Mouse (Mus musculus): ENCODE measurements around the gene Gnl1. TPM values are rescaled to one million over a fixed set of nuclear protein-coding genes. Genes with fewer than 3 reads are reported as not detected.
"Not testable (repeated sequence)": the region's sequence is repeated elsewhere in the genome, so short reads cannot be mapped to it uniquely, and the experiment has no call there.

The Gnl1 gene
- total RNA-seq, 2 experiments from 2014 or later: 5.0 to 11.3 TPM

DNA sequence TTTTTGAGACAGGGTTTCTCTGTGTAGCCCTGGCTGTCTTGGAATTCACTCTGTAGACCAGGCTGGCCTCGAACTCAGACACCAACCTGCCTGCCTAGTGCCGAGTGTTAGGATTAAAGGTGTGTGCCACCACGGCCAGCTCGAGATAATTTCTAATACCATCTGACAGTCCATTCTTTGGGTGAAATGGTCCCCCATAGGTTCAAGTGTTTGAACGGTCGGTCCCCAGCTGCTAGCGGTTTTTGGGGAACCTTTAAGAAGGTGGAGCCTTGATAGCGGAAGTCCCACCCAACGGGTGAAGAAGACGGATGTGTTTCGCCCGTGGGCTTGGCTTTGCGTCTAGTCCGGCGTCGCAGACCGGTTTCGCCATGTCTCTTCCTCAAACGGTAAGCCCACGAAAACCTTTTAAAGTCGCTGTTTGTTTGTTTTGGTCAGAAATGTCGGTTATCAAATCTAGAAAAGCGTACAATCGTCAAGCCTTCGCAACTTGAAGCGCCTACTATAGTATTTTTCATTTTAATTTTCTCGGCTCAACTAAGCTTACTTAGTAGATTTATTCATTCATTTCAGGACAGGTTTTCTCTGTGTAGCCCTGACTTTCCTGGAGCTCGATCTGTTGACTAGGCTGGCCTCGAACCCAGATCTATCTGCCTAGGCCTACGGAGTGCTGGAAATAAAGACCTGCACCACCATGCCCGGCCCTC is 14.7 kb downstream of the Gnl1 start:
- ATAC-seq (ENCODE audit: poor library complexity, severe bottlenecking): peak; percentile 71

DNA sequence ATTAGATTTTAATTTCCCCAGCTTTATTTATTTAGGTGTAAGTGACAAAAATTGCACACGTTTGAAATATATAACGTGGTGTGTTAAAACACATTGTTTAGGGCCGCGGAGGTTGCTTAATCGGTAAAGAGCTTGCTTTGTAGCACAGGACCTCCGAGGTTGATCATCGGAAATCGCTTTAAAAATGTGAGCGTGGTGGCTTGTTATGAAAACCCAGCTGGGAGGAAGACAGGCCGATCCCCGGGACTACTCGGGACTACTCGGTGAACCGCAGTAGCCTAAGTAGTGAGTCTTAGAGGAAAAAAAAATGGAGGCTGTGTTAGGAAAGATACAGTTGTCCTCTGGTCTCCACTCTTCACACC is 15.2 kb downstream of the Gnl1 start:
- no peak for ATAC-seq (ENCODE audit: poor library complexity, severe bottlenecking)

DNA sequence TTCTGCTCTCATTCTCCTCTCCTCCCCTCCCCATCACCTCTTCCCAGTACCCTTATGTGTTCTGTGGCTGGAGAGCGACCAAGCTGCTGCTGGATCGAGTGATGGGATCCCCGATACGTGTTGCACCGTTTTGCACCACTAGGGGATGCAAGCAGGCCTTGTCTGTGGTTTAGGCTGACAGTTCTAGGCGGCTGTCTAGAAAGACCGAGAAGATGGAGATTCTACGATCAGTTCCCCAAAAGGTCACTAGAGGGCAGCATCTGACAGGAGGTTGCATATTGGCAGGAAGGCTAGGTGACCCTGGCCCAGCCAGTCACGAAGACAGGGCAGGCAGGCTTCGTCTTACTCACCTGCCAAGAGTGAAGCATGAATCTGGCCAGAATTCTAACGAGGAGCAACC is 17.3 kb downstream of the Gnl1 start:
- peak; percentile 72 for ATAC-seq (ENCODE audit: poor library complexity, severe bottlenecking)

DNA sequence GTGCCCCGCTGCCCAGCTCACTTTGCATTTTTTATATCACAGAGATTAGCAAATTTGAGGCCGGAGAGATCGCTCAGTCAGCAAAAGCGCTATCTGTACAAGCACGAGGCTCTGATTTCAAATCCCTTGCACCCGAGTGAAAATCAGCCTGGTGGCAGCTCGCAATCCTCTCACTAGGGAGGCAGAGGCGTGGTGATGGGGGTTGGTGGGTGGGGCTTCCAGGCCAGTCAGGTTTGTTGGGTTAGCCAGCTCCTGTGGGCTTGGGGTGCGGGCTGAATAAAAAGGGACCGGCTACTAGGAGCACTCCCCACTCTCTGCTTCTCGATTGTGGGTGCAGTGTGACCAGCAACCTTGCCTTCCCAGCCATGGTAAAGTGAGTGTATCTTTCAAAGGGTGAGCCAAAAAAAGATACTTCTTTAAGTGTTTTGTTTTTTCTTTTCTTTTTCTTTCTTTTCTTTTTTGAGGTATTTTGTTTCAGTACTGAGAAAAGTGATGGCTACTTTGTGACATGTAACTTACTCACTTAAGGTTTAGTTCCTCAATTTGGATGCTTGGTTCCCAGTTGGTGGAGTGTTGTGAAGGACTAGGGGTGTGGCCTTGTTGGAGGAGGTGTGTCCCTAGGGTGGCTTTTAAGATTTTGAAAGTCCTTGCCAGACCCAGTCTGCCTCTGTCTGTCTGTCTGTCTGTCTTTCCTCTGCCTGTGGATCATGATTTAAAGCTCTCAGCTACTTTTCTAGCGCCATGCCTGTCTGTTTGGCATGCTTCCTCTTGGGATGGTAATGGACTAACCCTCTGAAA is 18.3 kb downstream of the Gnl1 start:
- peak; percentile 48 for ATAC-seq (ENCODE audit: poor library complexity, severe bottlenecking)

DNA sequence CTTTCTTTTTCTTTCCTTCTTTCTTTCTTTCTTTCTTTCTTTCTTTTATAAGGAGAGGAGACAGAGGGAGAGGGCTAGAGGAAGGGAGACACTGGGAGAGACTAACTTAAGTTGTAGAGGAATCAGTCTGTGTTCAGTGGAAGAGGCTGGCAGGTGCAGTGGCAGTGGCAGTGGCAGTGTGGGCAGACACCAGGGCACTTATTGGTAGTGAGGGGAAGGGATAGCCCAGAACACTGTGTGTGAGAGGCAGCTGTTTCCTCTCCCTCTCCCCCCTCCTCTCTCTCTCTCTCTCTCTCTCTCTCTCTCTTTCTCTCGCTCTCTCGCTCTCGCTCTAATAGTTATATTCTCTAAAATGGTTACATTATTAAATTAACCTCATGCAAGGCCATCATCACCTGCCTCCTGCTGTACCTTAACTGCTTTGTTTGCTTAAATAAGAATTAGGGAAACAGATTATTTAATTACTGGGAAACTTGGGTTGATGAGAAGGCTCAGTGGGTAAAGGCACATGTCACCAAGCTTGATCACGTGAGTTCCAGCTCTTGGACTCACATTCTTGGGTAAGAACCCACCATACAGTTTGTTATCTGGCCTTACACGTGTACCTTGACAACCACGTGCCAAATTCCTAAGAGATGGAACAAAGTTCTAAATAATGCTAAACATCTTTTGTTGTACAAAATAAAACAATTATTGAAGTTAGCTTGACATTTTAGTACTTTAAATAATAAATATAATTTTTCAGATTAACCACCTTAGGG is 19.1 kb downstream of the Gnl1 start:
- no peak for ATAC-seq (ENCODE audit: poor library complexity, severe bottlenecking)

DNA sequence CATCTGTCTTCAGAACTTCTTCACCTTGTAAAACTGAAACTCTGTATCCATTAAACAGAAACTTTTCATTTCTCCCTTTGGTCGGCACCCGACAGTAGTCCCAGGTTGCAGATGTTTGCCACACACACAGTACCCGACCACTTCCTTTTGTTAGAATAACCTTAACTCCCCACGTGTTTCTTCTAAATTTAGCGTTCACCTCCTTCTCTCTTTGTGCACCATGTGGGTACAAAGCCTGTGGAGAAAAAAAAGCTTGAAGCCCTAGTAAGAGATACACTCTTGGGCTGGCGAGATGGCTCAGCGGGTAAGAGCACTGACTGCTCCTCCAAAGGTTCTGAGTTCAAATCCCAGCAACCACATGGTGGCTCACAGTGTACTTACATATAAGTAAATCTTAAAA is 19.7 kb downstream of the Gnl1 start:
- peak; percentile 11; the same call in 1 of the 2 replicates for ATAC-seq (ENCODE audit: poor library complexity, severe bottlenecking)

DNA sequence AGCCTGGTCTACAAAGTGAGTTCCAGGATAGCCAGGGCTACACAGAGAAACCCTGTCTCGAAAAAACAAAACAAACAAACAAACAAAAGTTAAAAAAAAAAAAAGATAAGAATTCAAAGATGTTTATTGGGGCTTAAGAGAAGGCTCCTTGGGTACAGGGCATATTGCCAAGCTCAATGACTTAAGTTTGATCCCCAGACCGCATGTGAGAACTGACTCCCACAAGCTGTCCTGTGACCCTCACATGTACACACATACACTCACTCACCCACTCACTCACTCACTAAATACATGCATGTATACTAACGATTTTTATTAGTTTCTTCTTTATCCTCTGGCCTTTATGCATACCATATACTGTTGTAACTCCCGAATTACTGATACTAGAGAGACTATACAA is 20.7 kb downstream of the Gnl1 start:
- ATAC-seq (ENCODE audit: poor library complexity, severe bottlenecking): no peak

DNA sequence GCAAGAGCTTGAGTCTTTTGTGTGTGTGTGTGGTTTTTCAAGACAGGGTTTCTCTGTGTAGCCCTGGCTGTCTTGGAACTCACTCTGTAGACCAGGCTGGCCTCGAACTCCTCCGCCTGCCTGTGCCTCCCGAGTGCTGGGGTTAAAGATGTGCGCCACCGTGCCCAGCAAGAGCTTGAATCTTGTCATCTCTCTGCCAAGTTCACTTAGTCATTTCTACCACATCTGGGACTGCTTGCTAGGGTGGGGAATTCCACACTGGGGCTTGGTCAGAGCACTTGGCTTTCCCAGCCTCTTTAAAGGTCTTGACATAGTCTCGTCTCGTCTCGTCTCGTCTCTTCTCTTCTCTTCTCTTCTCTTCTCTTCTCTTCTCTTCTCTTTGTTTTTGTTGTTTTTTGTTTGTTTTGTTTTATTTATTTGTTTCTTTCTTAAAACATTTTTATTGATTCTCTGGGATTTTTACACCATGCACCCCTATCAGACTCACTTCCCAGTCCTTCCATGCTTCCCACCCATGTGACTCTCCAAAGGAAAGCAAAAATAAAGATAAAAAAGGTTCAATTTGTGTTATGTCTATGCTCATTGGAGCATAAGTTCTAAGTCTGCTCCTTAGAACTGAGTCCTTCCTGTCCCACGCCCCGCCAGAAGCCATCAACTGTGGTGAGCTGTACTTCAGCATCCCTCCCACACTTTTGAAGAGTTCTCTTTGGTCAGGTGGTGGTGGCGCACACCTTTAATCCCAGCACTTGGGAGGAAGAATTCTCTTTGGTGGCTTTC is 21.7 kb downstream of the Gnl1 start:
- ATAC-seq (ENCODE audit: poor library complexity, severe bottlenecking): no peak

DNA sequence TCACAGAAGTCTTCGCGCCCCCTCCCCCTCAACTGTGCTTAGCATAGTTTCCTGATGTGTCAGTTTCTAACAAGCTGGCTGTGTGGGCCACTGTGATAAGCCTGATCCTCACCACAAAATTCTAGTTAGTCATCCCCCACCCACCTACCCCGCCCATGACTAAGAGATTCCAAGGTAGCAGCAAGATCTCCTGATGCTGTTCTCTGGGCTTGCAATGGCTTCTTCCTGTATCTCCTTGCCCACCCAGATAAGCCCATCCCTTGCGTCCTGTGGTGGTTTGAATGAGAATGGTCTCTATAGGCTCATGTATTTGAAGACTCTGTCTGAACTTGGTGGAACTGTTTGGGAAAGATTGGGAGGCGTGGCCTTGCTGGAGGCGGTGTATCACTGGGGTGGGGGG is 22.3 kb downstream of the Gnl1 start:
- no peak for ATAC-seq (ENCODE audit: poor library complexity, severe bottlenecking)

DNA sequence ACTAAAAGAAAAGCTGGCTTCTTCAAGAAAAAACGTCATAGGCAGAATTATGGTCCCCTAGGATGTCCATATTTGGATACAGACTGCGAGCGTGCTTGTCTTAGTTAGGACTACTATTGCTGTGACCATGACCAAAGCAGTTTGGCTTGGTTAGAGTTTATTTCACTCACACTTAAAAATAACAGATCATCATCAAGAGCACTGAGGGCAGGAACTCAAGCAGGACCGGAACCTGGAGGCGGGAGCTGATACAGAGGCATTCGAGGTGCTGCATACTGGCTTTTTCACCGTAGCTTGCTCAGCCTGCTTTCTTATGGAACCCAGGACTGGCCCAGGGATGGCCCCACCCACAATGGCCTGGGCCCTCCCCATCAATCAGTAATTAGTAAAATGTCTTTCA is 23.7 kb downstream of the Gnl1 start:
- ATAC-seq (ENCODE audit: poor library complexity, severe bottlenecking): no peak

DNA sequence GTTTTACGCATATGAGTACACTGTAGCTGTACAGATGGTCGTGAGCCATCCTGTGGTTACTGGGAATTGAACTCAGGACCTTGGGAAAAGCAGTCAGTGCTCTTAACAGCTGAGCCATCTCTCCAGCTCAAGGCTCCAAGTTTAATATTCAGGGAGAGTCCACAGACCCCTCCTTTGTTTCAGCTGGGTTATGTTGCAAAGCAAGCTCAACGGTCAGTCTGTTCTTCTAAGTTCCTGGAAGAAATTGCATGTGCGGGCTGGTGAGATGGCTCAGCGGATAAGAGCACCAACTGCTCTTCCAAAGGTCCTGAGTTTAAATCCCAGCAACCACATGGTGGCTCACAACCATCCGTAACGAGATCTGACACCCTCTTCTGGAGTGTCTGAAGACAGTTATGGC is 24.8 kb downstream of the Gnl1 start:
- not testable (repeated sequence) for ATAC-seq (ENCODE audit: poor library complexity, severe bottlenecking)

DNA sequence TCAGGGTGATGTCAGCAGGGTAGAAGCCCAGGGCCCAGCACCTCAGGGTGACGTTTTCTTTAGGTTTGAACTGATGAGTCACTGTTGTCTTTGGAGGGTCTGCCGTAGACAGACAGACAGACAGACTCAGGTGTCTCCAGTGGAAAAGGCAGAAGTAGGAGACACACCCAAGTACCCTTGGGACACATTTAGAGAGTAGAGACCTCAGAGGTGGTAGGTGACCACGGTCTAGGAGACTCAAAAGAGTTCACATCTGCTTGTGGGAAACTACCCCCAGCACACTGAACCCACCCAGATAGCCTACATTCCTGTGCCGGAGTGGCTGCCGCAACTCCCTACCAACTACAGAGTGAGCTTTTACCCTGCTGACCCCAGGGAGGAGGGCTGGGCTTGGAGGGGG is 35.3 kb downstream of the Gnl1 start:
- no peak for ATAC-seq (ENCODE audit: poor library complexity, severe bottlenecking)

DNA sequence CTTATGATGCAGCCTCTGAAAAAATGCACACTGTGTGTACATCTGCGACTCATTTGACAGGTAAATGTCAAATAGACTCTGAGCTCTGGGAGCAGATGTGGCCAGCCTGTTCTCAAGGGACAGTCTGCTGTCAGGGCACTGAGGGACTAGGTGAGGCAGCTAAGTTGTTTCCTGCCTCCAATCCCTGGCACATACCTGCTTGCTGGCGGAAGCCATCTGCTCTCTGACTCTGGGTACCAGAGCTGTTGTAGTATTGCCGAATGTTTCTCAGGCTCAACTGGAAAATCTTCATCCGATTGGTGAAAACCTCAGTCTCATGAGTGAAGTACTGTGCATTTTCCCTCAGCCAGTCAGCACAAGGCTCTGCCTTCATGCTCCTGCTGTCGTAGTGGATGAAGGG is 37.4 kb downstream of the Gnl1 start:
- no peak for ATAC-seq (ENCODE audit: poor library complexity, severe bottlenecking)

DNA sequence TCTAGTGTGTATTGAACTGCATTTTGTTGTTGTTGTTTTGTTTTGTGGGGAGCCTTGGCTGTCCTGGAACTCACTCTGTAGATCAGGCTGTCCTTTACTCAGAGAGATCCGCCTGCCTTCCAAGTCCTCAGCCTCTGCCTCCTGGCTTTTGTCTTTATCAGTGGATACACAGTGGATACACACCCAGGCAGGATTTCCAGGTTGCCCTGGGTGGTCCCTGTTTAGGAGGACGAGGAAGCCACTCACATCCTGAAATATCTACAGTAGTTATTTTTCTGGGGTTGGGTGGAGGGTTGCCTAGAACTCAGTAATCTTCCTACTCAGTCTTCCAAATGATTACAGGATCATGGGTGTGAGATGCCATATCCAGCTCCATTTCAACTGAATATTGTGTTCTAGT is 39.3 kb downstream of the Gnl1 start:
- ATAC-seq (ENCODE audit: poor library complexity, severe bottlenecking): no peak

DNA sequence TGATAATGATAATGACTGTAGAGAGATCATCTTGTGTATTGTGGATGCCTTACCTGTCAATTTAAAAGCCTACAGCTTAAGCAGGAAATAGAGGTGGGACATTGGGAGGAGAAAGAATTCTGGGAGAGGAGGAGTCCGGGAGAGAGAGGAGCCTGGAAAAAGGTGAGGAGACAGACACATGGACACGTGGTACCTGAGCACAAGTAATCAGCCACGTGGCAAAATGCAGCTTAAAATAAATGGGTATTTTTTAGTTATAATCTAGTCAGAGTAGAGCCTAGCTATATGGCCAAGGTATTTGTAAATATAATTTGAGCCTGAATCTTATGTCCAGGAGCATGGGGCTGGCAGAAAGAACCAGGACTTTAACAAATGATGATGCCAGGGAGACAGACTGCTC is 39.9 kb downstream of the Gnl1 start:
- ATAC-seq (ENCODE audit: poor library complexity, severe bottlenecking): no peak

DNA sequence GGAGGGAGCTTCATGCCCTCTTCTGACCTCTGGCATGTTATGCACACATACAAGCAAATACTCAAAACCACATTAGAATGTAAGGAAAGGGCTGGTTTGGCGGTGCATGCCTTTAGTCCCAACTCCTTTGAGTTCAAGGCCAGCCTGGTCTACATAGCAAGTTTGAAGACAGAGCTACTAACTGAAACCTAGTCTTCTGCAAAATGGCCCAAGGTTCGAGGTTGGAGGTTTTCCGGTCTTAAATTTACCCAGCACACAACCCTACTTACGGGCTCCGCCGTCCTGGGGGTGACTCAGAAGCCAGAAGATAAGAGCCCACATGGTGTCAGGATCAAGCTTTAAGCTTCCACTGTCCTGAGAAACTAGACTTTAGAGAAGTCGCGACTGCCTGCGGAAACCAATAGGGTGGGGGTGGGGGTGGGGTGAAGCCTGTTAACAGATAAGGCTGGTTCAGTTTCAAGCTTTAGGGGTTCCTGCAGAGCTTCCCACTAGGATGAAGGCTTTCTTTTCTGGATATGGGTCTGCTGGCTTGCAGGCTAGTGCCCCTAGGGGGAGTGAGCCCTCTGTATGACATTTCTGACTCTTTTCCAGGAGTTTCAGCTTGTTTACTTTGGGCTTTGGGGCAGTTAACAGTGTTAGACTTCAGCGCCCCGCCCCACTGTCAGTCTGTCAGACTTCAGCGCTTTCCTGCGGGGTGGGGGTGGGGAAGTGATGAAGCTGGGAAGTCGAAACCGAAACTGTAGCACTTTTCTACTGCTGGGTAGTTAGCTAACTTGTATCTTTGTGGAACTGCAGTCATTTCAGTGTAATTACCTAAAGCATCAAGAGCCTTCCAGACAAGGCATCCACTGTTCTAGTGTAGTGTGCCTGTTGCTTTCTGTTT is 40.8 kb downstream of the Gnl1 start, which contains the start of gene H2-T24:
Gene H2-T24 (minus strand): TSS at position 370 of the 883 bp plus-strand sequence.
- ATAC-seq (ENCODE audit: poor library complexity, severe bottlenecking): peak; percentile 90

DNA sequence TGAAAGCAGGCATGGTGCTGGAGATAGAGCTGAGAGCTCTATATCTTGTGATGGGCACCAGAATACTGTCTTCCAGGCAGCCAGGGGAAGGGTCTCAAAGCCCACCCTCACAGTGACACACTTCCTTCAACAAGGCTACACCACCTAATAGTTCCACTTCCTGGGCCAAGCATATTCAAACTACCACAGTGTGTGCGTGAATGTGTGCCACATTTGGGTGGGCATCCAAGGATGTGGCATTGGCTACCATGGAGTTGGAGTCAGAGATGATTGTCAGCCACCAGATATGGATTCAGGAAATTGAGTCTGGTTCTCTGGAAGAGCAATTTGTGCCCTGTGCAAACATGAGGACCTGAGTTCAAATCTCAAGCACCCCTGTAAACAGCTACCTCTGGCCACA is 41.7 kb downstream of the Gnl1 start:
- no peak for ATAC-seq (ENCODE audit: poor library complexity, severe bottlenecking)

DNA sequence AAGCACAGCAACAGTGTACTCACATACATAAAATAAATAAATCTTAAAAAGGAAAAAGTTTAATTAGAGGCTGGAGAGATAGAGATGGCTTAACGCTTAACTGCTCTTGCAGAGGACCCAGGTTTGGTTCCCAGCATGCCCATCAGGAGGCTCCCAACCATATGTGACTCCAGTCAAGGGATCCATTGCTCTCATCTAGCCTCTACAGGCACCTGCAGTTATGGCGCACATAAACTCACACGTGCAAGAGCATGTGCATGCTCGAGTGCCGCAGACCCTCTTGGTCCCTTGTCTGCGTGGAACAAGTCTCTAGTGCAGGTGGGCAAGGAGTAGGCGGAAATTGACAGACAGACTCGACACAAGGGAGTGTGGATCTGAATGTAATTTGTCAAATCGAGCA is 42.4 kb downstream of the Gnl1 start:
- ATAC-seq (ENCODE audit: poor library complexity, severe bottlenecking): no peak

DNA sequence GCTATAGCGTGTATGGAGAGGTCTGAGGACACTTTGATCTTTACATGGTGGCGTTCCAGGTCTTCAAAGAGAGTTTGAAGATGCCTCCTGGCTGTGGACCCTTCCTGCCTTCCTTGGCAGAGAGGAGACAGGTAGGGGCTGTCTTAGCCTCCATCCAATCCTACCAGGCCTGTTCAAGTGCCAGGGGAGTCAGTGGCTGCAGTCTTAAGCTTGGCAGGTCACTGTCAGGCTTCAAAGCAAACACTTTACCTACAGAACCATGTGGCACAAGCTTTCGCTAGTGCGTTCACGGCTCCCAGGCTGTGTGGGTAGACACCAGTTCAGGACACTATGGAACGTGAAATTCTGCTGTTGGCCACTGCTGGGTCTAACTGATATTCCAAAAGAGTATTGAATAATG is 43.3 kb downstream of the Gnl1 start:
- no peak for ATAC-seq (ENCODE audit: poor library complexity, severe bottlenecking)

All from megakaryocyte, adult 5-6 weeks (primary cell).